Mouse (Mus musculus) bone marrow macrophage, adult 2 months (primary cell): ENCODE data around the gene Comtd1.

Source experiments
- CTCF ChIP-seq: IDR thresholded peaks from 2 replicates; pipeline ENCODE4 v1.5.1; 2012; ENCODE audit warnings: low read depth, mild to moderate bottlenecking, low read length, moderate library complexity
- POLR2A ChIP-seq: IDR thresholded peaks from 2 replicates; pipeline ENCODE4 v1.6.1; 2012; ENCODE audit warnings: mild to moderate bottlenecking, low read depth, low read length, borderline replicate concordance

GRCm38 (mm10) chr14:21866816-21867215 lies 18.0 kb upstream of the Comtd1 start:
- no peak for TF ChIP-seq CTCF
- no peak for TF ChIP-seq POLR2A
